Mouse (Mus musculus) testis, postnatal 10 days (tissue): ENCODE results near the gene Gm10668.
"Not testable (repeated sequence)": the region's sequence is repeated elsewhere in the genome, so short reads cannot be mapped to it uniquely, and the experiment has no call there.

ENCODE experiments used
- DNase-seq: peaks from one replicate; pipeline ENCODE4 v3.0.0; 2021; ENCODE audit warnings: low spot score

Gm10668 gene

GRCm38 (mm10) chr7:20730524-20730923 lies at the start of gene Gm10668:
TSS of gene Gm10668 (minus strand) at chr7:20730624.
- not testable (repeated sequence) for DNase-seq

DNA sequence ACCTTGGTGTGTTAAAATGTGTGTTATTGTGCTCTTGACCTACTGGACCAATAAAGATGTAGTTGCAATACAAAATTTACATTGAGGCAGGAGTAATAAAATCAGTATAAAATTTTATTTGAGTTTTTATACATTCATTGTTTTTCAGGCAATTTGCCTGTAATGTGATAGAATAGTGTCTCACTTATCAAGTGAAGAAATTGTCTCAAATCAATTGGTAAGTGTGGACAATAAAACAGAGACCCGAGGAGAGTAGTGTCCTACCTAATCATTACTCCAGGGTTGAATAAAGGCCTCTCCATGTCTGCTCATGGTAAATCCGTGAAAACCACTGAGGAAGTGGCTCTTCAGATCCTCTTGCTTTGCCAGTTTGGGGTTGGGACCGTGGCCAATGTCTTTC lies 40.5 kb upstream of the Gm10668 start, which contains the start of gene Vmn1r112:
TSS of gene Vmn1r112 (plus strand) at position 301 of the 400 bp plus-strand sequence.
- DNase-seq = not testable (repeated sequence)

GRCm38 (mm10) chr7:20703116-20703515 lies 27.3 kb downstream of the Gm10668 start, which contains the start of gene Vmn1r111:
TSS of gene Vmn1r111 (minus strand) at chr7:20703216.
- not testable (repeated sequence) for DNase-seq
